Mouse (Mus musculus): ENCODE results near the gene Gm17304.

- TF ChIP-seq POLR2A (IDR thresholded peaks at IDR 0.05; ENCODE audit: extremely low read depth, insufficient read depth, low read length) (no peak), CTCF (IDR thresholded peaks at IDR 0.05; ENCODE audit: extremely low read depth, insufficient read depth, low read length) (no peak)
These were observed 31.4 kb downstream of the Gm17304 start for GRCm38 (mm10) chr5:106640235-106640809.
